Mouse (Mus musculus) limb, embryonic 10.5 days (tissue): ENCODE measurements around the gene Ttc9. TPM values are rescaled to one million over a fixed set of nuclear protein-coding genes. Genes with fewer than 3 reads are reported as not detected.

Experiments used
- DNase-seq: peaks from one replicate; pipeline ENCODE4 v3.0.0-alpha.2; 2017; ENCODE audit warnings: low spot score
- H3K27ac ChIP-seq: fragments of 300-500 bp; sonication (generic); 2 replicates; pipeline ENCODE4 v1.5.1; 2016; ENCODE audit warnings: mild to moderate bottlenecking
- H3K27me3 ChIP-seq: fragments of 300-500 bp; sonication (generic); 2 replicates; pipeline ENCODE4 v1.6.1; 2016; ENCODE audit warnings: low read depth, mild to moderate bottlenecking; ENCODE audit not compliant: poor library complexity, severe bottlenecking
- H3K36me3 ChIP-seq: fragments of 300-500 bp; sonication (generic); 2 replicates; pipeline ENCODE4 v1.6.1; 2016; ENCODE audit warnings: mild to moderate bottlenecking, moderate library complexity
- H3K4me1 ChIP-seq: fragments of 300-500 bp; sonication (generic); 2 replicates; pipeline ENCODE4 v1.6.1; 2016
- H3K4me3 ChIP-seq: fragments of 300-500 bp; sonication (generic); 2 replicates; pipeline ENCODE4 v1.5.1; 2016; ENCODE audit warnings: mild to moderate bottlenecking, moderate library complexity
- H3K9me3 ChIP-seq: fragments of 300-500 bp; sonication (generic); replicated peaks from 2 replicates; pipeline ENCODE4 v1.6.1; 2016; ENCODE audit warnings: mild to moderate bottlenecking
- WGBS: fragments of 180-500 bp; shearing (Covaris S2); methylation state at CpG from one replicate; pipeline ENCODE4 v1.1.7; 2016; 5-methylcytosine and 5-hydroxymethylcytosine counted together
- polyA plus RNA-seq: library from polyadenylated mRNA; unstranded; fragments of >200 nt; fragmentation: Nextera tagmentation; extraction: Ambion mirVana; gene quantifications from 2 replicates; pipeline ENCODE4 v1.2.1, GENCODE M21; 2016

The Ttc9 gene
- polyA plus RNA-seq, 1 experiment from 2014 or later: 0.73 TPM

DNA sequence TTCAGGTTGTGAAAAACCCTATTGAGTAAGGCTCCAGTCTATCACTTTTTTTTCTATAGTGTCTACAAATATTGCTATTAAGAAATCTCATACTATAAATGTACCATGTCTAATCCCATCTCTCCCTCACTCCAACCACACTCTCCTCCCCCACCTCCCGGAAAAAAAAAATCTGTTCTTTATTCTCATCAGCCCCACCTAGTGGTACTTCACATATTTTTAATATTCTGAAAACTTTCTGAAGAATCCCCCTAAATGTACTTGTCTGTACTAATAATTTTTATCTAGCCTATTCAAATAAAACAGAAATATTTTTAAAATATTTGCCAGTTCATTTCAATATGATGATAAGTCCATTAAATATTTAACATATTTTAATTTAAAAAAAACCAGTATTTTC is 71.9 kb downstream of the Ttc9 start:
- Histone ChIP-seq H3K4me1 (0 out of 2 replicates have a peak, but pooled peaks cover 5% of the 10 kb centered on the region), H3K9me3 (no peaks in the 10 kb centered on the region), H3K4me3 (no peak overlapping the region), H3K36me3 (no peaks in the 10 kb centered on the region), H3K27ac (no peak overlapping the region), H3K27me3 (no peaks in the 10 kb centered on the region)
- DNase-seq: no peak
- whole genome bisulfite sequencing: 29% methylated on average over 1 of the region's 1 CpGs

DNA sequence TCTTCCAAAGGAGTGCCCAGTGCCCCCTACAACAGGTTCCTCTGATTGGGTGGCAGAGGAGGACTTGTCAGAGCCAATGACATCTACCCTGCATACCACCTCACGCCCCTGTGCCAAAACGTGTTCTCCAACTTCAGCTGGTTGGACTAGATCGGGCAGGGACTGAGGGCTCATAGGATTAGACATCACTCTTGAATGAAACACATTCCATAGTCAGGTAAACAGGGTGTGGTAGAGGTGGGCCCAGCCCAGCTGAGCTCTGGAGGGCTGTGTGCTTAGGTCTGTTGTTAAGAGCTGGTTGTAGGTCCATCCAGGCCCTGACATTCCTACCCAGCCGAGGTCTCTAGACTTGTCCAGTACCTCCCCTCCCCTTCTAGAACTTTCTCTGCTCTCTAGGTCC is 81.6 kb downstream of the Ttc9 start:
- no peaks in the 10 kb centered on the region for H3K36me3 ChIP-seq
- no peak for DNase-seq
- H3K27me3 ChIP-seq: 0 out of 2 replicates have a peak, but pooled peaks cover 4% of the 10 kb centered on the region
- 95% methylated on average over 4 of the region's 4 CpGs for WGBS
- H3K27ac ChIP-seq: no peak overlapping the region
- H3K4me3 ChIP-seq: no peak overlapping the region
- no peaks in the 10 kb centered on the region for H3K9me3 ChIP-seq
- no peaks in the 10 kb centered on the region for H3K4me1 ChIP-seq

Other genes with a start within 250 kb of the Ttc9 start
- gene Adam4, start 209.3 kb upstream of the Ttc9 start, polyA plus RNA-seq: 0.58 and 0.68 TPM in 2 replicates
- gene Cox16, start 146.1 kb upstream of the Ttc9 start, polyA plus RNA-seq: 109 and 113 TPM in 2 replicates
- 26.2 and 32.4 TPM in 2 replicates for gene Gm20498, start 98.3 kb upstream of the Ttc9 start, polyA plus RNA-seq
- 33.5 and 34.5 TPM in 2 replicates for gene Synj2bp, start 98.3 kb upstream of the Ttc9 start, polyA plus RNA-seq
- gene Adam21, start 62.8 kb upstream of the Ttc9 start, polyA plus RNA-seq: 0.41 and 0.46 TPM in 2 replicates
- gene Med6, start 36.2 kb upstream of the Ttc9 start, polyA plus RNA-seq: 91.4 and 93.6 TPM in 2 replicates
- 0.66 and 0.67 TPM in 2 replicates for gene Map3k9, start 149.9 kb downstream of the Ttc9 start, polyA plus RNA-seq
- 6.6 and 8.3 TPM in 2 replicates for gene Pcnx, start 228.8 kb downstream of the Ttc9 start, polyA plus RNA-seq